Mouse (Mus musculus) megakaryocyte, embryonic 14.5 days (primary cell): Measurements from ENCODE around the gene Lemd1. TPM values are rescaled to one million over a fixed set of nuclear protein-coding genes. Genes with fewer than 3 reads are reported as not detected.

ENCODE experiments used
- H3K27me3 ChIP-seq: replicated peaks from 2 replicates; pipeline ENCODE3; 2012; ENCODE audit warnings: inconsistent platforms
- H3K36me3 ChIP-seq: replicated peaks from 2 replicates; pipeline ENCODE3; 2012; ENCODE audit warnings: low read length, inconsistent platforms, mixed read lengths
- H3K4me1 ChIP-seq: 2 replicates; pipeline ENCODE4 v1.6.1; 2012; ENCODE audit warnings: inconsistent platforms
- H3K4me3 ChIP-seq: replicated peaks from 2 replicates; pipeline ENCODE3; 2012; ENCODE audit warnings: moderate library complexity, mild to moderate bottlenecking, inconsistent platforms
- H3K9me3 ChIP-seq: 2 replicates; pipeline ENCODE4 v1.6.1; 2012; ENCODE audit warnings: inconsistent platforms
- FLI1 ChIP-seq: IDR thresholded peaks from 2 replicates; pipeline ENCODE4 v1.6.1; 2012; ENCODE audit warnings: low read length, inconsistent platforms, mixed read lengths
- GATA1 ChIP-seq: IDR thresholded peaks from 3 replicates; pipeline ENCODE4 v1.6.1; 2012; ENCODE audit warnings: mixed read lengths, low read length, inconsistent platforms, borderline replicate concordance
- polyA plus RNA-seq: library from polyadenylated mRNA; stranded (reverse); fragments of >175 nt; gene quantifications from 2 replicates; pipeline ENCODE4 v1.2.3, GENCODE M21; 2012; ENCODE audit warnings: low replicate concordance; ENCODE audit not compliant: insufficient read depth

Gene Lemd1
- polyA plus RNA-seq, 1 experiment: not detected

- no peaks in the 10 kb centered on the region for H3K36me3 ChIP-seq
- TF ChIP-seq FLI1 (no peak), GATA1 (no peak)
- no peaks in the 10 kb centered on the region for H3K9me3 ChIP-seq
- peaks cover 15% of the 10 kb centered on the region for H3K4me1 ChIP-seq
- H3K4me3 ChIP-seq: no peak overlapping the region
- peaks cover 87% of the 10 kb centered on the region for H3K27me3 ChIP-seq
Observed at GRCm38 (mm10) chr1:132210922-132211321, 19.7 kb downstream of the Lemd1 start.

- Histone ChIP-seq H3K4me3 (no peak overlapping the region), H3K9me3 (no peaks in the 10 kb centered on the region), H3K27me3 (peaks cover 88% of the 10 kb centered on the region), H3K36me3 (no peaks in the 10 kb centered on the region), H3K4me1 (peaks cover 9% of the 10 kb centered on the region)
- TF ChIP-seq GATA1: no peak
- no peak for TF ChIP-seq FLI1
Observed at GRCm38 (mm10) chr1:132211672-132212071, 20.4 kb downstream of the Lemd1 start.

- H3K9me3 ChIP-seq: no peaks in the 10 kb centered on the region
- no peaks in the 10 kb centered on the region for H3K36me3 ChIP-seq
- H3K27me3 ChIP-seq: peaks cover 88% of the 10 kb centered on the region
- TF ChIP-seq GATA1: no peak
- no peak for TF ChIP-seq FLI1
- H3K4me1 ChIP-seq: peaks cover 9% of the 10 kb centered on the region
- peak overlapping the region; percentile 48 for H3K4me3 ChIP-seq
Observed at GRCm38 (mm10) chr1:132212218-132212617, 21.0 kb downstream of the Lemd1 start.

GRCm38 (mm10) chr1:132213076-132213475, 21.8 kb downstream of the Lemd1 start:
- Histone ChIP-seq H3K36me3 (no peaks in the 10 kb centered on the region), H3K9me3 (no peaks in the 10 kb centered on the region; the same call in 1 of the 2 replicates), H3K4me3 (no peak overlapping the region), H3K27me3 (peaks cover 83% of the 10 kb centered on the region), H3K4me1 (peaks cover 9% of the 10 kb centered on the region)
- TF ChIP-seq FLI1 (no peak), GATA1 (no peak)

GRCm38 (mm10) chr1:132216276-132216675, 25.0 kb downstream of the Lemd1 start:
- no peak overlapping the region for H3K4me3 ChIP-seq
- H3K4me1 ChIP-seq: peaks cover 9% of the 10 kb centered on the region
- no peaks in the 10 kb centered on the region for H3K36me3 ChIP-seq
- TF ChIP-seq FLI1 (no peak), GATA1 (no peak)
- peaks cover 10% of the 10 kb centered on the region for H3K9me3 ChIP-seq
- peaks cover 69% of the 10 kb centered on the region for H3K27me3 ChIP-seq

GRCm38 (mm10) chr1:132221627-132222026, 30.4 kb downstream of the Lemd1 start:
- Histone ChIP-seq H3K9me3 (peaks cover 10% of the 10 kb centered on the region), H3K27me3 (peaks cover 47% of the 10 kb centered on the region), H3K4me3 (no peak overlapping the region), H3K4me1 (no peaks in the 10 kb centered on the region), H3K36me3 (no peaks in the 10 kb centered on the region)
- no peak for TF ChIP-seq FLI1
- TF ChIP-seq GATA1: no peak

- Histone ChIP-seq H3K36me3 (no peaks in the 10 kb centered on the region), H3K4me1 (no peaks in the 10 kb centered on the region), H3K9me3 (peaks cover 10% of the 10 kb centered on the region), H3K4me3 (no peak overlapping the region), H3K27me3 (peaks cover 44% of the 10 kb centered on the region)
- TF ChIP-seq GATA1: no peak
- no peak for TF ChIP-seq FLI1
Observed at GRCm38 (mm10) chr1:132222166-132222565, 30.9 kb downstream of the Lemd1 start.

GRCm38 (mm10) chr1:132226297-132227080, 35.3 kb downstream of the Lemd1 start:
- peaks cover 49% of the 10 kb centered on the region for H3K27me3 ChIP-seq
- no peaks in the 10 kb centered on the region for H3K4me1 ChIP-seq
- TF ChIP-seq GATA1 (no peak), FLI1 (no peak)
- H3K36me3 ChIP-seq: no peaks in the 10 kb centered on the region
- no peak overlapping the region for H3K4me3 ChIP-seq
- no peaks in the 10 kb centered on the region for H3K9me3 ChIP-seq

GRCm38 (mm10) chr1:132229667-132230066, 38.4 kb downstream of the Lemd1 start, which contains the start of gene Gm10188:
TSS of gene Gm10188 (minus strand) at chr1:132229767.
- Histone ChIP-seq H3K4me1 (peaks cover 4% of the 10 kb centered on the region), H3K4me3 (no peak within 1 kb of the TSS), H3K9me3 (no peaks in the 10 kb centered on the region), H3K36me3 (no peaks in the 10 kb centered on the region), H3K27me3 (peaks cover 59% of the 10 kb centered on the region)
- TF ChIP-seq FLI1 (no peak), GATA1 (no peak)

- Histone ChIP-seq H3K27me3 (peaks cover 68% of the 10 kb centered on the region), H3K36me3 (no peaks in the 10 kb centered on the region), H3K9me3 (no peaks in the 10 kb centered on the region), H3K4me3 (no peak overlapping the region), H3K4me1 (peaks cover 4% of the 10 kb centered on the region)
- TF ChIP-seq GATA1: no peak
- no peak for TF ChIP-seq FLI1
Observed at GRCm38 (mm10) chr1:132231470-132232274, 40.4 kb downstream of the Lemd1 start.
